Mouse (Mus musculus) forebrain, embryonic 15.5 days (tissue): ENCODE results near the gene Pard3. TPM values are rescaled to one million over a fixed set of nuclear protein-coding genes. Genes with fewer than 3 reads are reported as not detected.
A peak's percentile ranks its signal among the peaks of the same experiment; 100 is the strongest.

ENCODE experiments used
- ATAC-seq: fragments of 200-750 bp; cut with Nextera tagmentation; replicated peaks from 2 replicates; pipeline ENCODE4 v1.8.0; 2017; ENCODE audit warnings: mild to moderate bottlenecking, moderate TSS enrichment, moderate library complexity
- H3K27ac ChIP-seq: fragments of 300-500 bp; sonication (generic); replicated peaks from 2 replicates; pipeline ENCODE4 v1.5.1; 2015; ENCODE audit warnings: mild to moderate bottlenecking, inconsistent platforms
- H3K27me3 ChIP-seq: fragments of 300-500 bp; sonication (generic); 2 replicates; pipeline ENCODE4 v1.6.1; 2015; ENCODE audit warnings: inconsistent platforms
- H3K36me3 ChIP-seq: fragments of 300-500 bp; sonication (generic); 2 replicates; pipeline ENCODE4 v1.6.1; 2015; ENCODE audit warnings: mild to moderate bottlenecking, inconsistent platforms
- H3K4me1 ChIP-seq: fragments of 300-500 bp; sonication (generic); 2 replicates; pipeline ENCODE4 v1.6.1; 2015; ENCODE audit warnings: inconsistent platforms
- H3K4me2 ChIP-seq: fragments of 300-500 bp; sonication (generic); replicated peaks from 2 replicates; pipeline ENCODE4 v1.6.1; 2015; ENCODE audit warnings: mild to moderate bottlenecking, inconsistent platforms
- H3K4me3 ChIP-seq: fragments of 300-500 bp; sonication (generic); 2 replicates; pipeline ENCODE4 v1.5.1; 2015; ENCODE audit warnings: mild to moderate bottlenecking, inconsistent platforms
- H3K9ac ChIP-seq: fragments of 300-500 bp; sonication (generic); replicated peaks from 2 replicates; pipeline ENCODE4 v1.6.1; 2015; ENCODE audit warnings: mild to moderate bottlenecking, inconsistent platforms
- H3K9me3 ChIP-seq: fragments of 300-500 bp; sonication (generic); 2 replicates; pipeline ENCODE4 v1.6.1; 2016; ENCODE audit warnings: inconsistent platforms
- WGBS: fragments of 180-500 bp; shearing (Covaris S2); methylation state at CpG from one replicate; pipeline ENCODE4 v1.1.7; 2015; ENCODE audit warnings: mixed read lengths; 5-methylcytosine and 5-hydroxymethylcytosine counted together
- polyA plus RNA-seq: library from polyadenylated mRNA; unstranded; fragments of >200 nt; fragmentation: Nextera tagmentation; extraction: Ambion mirVana; gene quantifications from 2 replicates; pipeline ENCODE4 v1.2.1, GENCODE M21; 2015

Gene Pard3
- polyA plus RNA-seq, 1 experiment from 2014 or later, result 18.6 TPM

DNA sequence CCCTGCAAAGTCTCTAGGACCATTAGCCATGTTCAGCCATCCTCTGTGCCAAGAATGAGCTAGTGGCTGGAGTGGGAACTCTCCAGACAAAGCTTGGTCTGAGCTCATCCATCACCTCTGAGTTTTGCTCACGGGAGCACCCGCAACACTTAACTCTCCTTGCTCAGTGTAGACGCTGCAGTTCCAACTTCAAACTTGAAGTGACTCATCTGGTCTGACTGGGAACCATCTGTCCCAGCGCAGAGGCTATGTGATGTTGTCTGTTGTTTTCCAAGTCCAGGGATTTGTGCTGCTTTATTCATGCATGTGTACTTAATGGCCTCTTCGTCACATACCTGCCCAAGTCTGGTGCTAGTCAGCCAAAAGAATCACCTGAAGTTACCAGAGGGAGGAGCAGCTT lies 505.5 kb downstream of the Pard3 start:
- no peaks in the 10 kb centered on the region for H3K9me3 ChIP-seq
- H3K4me1 ChIP-seq, result peaks cover 13% of the 10 kb centered on the region
- no peak overlapping the region for H3K9ac ChIP-seq
- WGBS, result 74% methylated on average over 5 of the region's 5 CpGs
- no peak overlapping the region for H3K27ac ChIP-seq
- no peak overlapping the region for H3K4me2 ChIP-seq
- H3K4me3 ChIP-seq, result no peak overlapping the region
- no peaks in the 10 kb centered on the region for H3K36me3 ChIP-seq
- no peaks in the 10 kb centered on the region for H3K27me3 ChIP-seq
- ATAC-seq, result no peak

DNA sequence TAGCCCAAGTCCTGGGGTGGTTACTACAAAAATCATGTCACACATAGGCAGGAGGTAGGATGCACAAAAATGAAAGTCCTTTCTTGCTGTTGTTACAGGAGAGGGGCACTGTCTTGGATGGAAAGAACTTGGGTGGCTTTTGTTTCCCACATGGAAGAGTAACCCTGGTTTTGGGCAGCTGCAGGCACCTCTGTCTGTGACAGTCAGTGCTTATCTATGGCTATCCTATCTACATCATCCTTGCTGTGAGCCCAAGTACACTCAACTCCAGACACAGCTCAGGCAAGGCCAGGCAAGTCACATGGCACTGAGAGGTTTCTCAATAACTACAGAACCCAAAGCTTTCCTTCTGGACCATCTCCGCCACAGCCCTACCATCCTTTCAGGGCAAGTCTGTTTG lies 506.8 kb downstream of the Pard3 start:
- Histone ChIP-seq H3K27me3 (no peaks in the 10 kb centered on the region), H3K27ac (no peak overlapping the region), H3K9me3 (no peaks in the 10 kb centered on the region), H3K4me3 (no peak overlapping the region), H3K4me2 (no peak overlapping the region), H3K4me1 (peaks cover 13% of the 10 kb centered on the region), H3K36me3 (no peaks in the 10 kb centered on the region), H3K9ac (no peak overlapping the region)
- WGBS, result 88% methylated on average over 1 of the region's 1 CpGs
- ATAC-seq, result no peak

DNA sequence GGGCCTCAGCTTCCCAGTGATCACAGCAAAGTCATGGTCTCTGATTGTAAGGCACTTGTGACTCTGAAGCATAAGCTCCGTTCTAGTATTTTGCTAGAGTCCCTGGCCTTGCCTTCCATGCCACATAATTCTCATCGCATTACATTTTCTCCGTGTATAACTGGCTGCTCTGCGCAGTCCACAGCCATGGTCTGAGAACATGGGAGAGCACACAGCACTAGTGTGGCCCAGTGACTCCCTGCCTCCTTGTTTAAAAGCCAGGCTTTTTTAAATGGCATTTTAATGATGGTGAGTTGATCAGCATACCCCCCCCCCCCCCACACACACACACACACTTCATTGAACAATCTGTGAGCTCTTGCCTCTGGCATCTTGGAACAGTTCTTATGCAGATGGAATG lies 508.8 kb downstream of the Pard3 start:
- no peaks in the 10 kb centered on the region for H3K9me3 ChIP-seq
- peak; percentile 57; the same call in 1 of the 2 replicates for ATAC-seq
- no peaks in the 10 kb centered on the region for H3K36me3 ChIP-seq
- H3K9ac ChIP-seq, result no peak overlapping the region
- peak overlapping the region; percentile 58 for H3K27ac ChIP-seq
- no peaks in the 10 kb centered on the region for H3K27me3 ChIP-seq
- H3K4me1 ChIP-seq, result peaks cover 17% of the 10 kb centered on the region
- no peak overlapping the region for H3K4me3 ChIP-seq
- WGBS, result 69% methylated on average over 4 of the region's 4 CpGs
- H3K4me2 ChIP-seq, result no peak overlapping the region

DNA sequence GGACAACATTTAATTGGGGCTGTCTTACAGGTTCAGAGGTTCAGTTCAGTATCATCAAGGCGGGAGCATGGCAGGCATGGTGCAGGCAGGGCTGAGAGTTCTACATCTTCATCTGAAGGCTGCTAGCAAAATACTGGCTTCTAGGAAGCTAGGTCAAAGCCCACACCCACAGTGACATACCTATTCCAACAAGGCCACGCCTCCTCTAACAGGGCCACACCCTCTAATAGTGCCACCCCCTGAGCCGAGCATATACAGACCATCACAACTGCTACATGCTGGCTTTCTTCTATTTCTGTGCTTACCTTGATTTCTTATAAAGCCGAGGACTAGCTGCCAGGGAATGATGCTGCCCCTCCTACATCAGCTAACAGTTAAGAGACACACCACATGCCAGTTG lies 513.0 kb downstream of the Pard3 start:
- Histone ChIP-seq H3K9me3 (no peaks in the 10 kb centered on the region), H3K9ac (no peak overlapping the region), H3K4me2 (no peak overlapping the region), H3K36me3 (no peaks in the 10 kb centered on the region), H3K27me3 (no peaks in the 10 kb centered on the region), H3K4me1 (peaks cover 17% of the 10 kb centered on the region), H3K4me3 (no peak overlapping the region), H3K27ac (no peak overlapping the region)
- ATAC-seq, result no peak
- WGBS, result 91% methylated on average over 4 of the region's 4 CpGs

DNA sequence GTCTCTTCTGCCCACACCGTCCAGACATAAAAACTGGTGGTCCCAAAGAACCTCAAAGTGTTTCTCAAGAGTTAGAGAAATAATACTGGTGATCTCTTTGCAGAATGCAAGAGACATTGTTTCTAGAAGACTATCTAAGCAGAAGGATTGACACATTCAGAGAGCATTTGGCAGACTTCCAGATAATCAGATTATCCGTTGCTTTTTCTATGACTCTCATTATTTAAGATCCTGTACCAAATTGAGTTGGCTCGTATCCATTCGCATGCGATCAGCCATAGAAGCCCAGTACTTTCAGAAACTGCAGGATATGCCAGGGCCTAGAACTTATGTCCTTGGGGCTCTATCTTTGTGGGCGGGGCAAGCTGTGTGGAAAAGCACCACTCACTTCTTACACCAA lies 514.0 kb downstream of the Pard3 start:
- ATAC-seq, result no peak
- H3K4me2 ChIP-seq, result no peak overlapping the region
- H3K4me1 ChIP-seq, result peaks cover 13% of the 10 kb centered on the region
- no peaks in the 10 kb centered on the region for H3K27me3 ChIP-seq
- H3K36me3 ChIP-seq, result no peaks in the 10 kb centered on the region
- H3K9me3 ChIP-seq, result no peaks in the 10 kb centered on the region
- H3K9ac ChIP-seq, result no peak overlapping the region
- H3K27ac ChIP-seq, result no peak overlapping the region; the same call in 1 of the 2 replicates
- no peak overlapping the region for H3K4me3 ChIP-seq
- WGBS, result 25% methylated on average over 6 of the region's 6 CpGs

DNA sequence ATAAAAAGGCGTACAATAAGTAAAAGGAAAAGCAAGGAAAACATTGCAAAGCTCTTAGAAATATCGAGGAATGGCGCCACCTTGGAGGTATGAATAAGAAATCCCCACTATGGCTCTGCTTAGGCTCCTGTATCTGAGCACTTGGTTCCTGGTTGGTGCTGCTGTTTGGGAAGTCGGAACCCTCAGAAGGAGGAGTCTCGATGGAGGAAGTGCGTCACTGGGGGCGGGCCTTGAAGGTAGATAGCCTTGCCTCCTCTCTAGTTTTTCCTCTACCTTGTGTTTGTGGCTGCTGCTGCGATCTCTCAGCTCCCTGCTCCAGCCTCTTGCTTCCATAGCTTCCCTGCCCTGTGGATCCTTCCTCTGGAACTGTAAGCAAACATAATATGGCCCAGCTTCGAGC lies 515.7 kb downstream of the Pard3 start:
- Histone ChIP-seq H3K27ac (no peak overlapping the region), H3K36me3 (no peaks in the 10 kb centered on the region), H3K9me3 (no peaks in the 10 kb centered on the region), H3K4me2 (no peak overlapping the region), H3K4me1 (peaks cover 19% of the 10 kb centered on the region), H3K9ac (no peak overlapping the region), H3K27me3 (no peaks in the 10 kb centered on the region), H3K4me3 (no peak overlapping the region)
- WGBS, result 94% methylated on average over 9 of the region's 9 CpGs
- no peak for ATAC-seq

DNA sequence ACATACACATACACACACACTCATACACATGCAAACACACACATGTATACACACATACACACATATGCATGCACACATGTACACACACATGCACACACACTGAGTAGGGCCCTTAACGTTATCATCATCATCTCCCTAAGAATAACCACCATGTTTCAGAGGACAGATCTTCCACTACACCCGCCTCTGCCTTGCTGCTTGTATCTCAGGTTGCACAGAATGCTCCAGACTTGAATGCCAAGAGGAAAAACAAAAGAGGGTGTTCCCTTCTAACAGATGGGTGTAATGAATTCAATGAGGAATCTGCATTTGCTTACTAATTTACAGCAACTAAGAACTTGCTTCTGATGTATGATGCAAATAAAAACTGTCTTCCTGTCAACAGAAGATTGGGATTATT lies 519.7 kb downstream of the Pard3 start:
- 61% methylated on average over 2 of the region's 2 CpGs for WGBS
- no peaks in the 10 kb centered on the region for H3K36me3 ChIP-seq
- no peak overlapping the region for H3K9ac ChIP-seq
- H3K27ac ChIP-seq, result peak overlapping the region; percentile 7; the same call in 1 of the 2 replicates
- H3K4me3 ChIP-seq, result no peak overlapping the region
- H3K27me3 ChIP-seq, result no peaks in the 10 kb centered on the region
- H3K9me3 ChIP-seq, result no peaks in the 10 kb centered on the region
- no peak overlapping the region for H3K4me2 ChIP-seq
- ATAC-seq, result no peak; the same call in 1 of the 2 replicates
- H3K4me1 ChIP-seq, result peaks cover 8% of the 10 kb centered on the region; the same call in 1 of the 2 replicates

DNA sequence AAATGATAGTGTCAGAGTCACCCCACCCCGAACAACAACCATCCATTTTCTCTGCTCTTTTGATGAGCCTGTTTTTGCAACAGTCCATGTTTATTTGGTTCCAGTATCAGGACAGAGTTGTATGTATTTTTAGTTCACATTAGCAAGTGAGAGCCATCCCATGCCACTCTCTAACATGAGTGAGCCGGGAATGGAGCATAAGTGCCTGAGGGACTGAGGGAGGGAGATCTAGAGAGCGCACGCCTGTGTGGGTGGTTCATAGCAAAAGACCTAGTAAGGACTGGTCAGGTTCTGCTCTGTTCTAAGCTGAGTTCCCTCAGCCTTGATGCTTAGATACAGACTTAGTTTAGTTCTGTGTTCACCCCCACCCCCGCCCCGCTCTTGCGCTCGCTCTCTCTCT lies 521.9 kb downstream of the Pard3 start:
- no peak overlapping the region for H3K27ac ChIP-seq
- no peaks in the 10 kb centered on the region for H3K36me3 ChIP-seq
- 94% methylated on average over 8 of the region's 8 CpGs for WGBS
- H3K9ac ChIP-seq, result no peak overlapping the region
- H3K4me1 ChIP-seq, result peaks cover 14% of the 10 kb centered on the region
- no peak for ATAC-seq
- H3K9me3 ChIP-seq, result no peaks in the 10 kb centered on the region
- H3K4me3 ChIP-seq, result no peak overlapping the region
- no peaks in the 10 kb centered on the region for H3K27me3 ChIP-seq
- no peak overlapping the region for H3K4me2 ChIP-seq

DNA sequence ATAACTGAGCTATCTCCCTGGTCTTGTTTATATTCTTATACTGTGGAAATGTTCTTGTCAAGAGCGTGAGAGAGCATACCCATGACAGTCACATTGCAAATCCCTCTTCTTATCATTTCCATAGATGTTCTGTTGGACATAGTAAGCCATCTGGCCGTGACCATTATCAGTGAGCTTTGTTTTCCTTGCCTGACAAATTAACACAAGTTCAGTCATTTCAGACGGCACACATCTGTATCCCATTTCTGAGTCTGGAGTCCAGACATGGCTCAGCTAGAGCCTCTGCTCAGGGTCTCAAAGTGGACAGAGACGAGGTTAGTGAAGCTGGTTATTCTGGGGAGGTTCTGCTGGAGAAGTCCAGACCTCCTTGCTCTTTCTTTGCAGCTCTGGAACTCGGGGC lies 523.0 kb downstream of the Pard3 start:
- 82% methylated on average over 5 of the region's 5 CpGs for WGBS

DNA sequence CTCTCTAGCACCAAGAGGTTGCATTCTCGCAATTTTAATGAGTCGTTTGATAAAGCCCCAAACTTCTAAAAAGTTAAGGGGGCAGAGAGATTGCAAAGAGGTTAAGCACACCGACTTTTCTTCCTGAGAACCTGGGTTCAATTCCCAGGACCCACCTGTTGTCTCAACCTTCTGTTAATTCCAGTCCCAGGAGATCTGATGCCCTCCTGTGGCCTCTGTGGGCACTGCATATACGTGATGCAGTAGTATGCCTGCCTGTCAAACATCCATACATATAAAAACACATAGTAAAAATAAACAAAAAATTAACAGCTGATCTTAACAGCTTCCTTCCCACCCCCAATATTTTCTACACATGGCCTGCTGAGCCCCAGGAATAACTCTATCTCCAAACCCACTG lies 524.6 kb downstream of the Pard3 start:
- no peaks in the 10 kb centered on the region for H3K9me3 ChIP-seq
- H3K4me1 ChIP-seq, result peaks cover 18% of the 10 kb centered on the region
- WGBS, result 74% methylated on average over 4 of the region's 4 CpGs
- H3K4me3 ChIP-seq, result no peak overlapping the region
- no peaks in the 10 kb centered on the region for H3K27me3 ChIP-seq
- no peak for ATAC-seq
- H3K27ac ChIP-seq, result no peak overlapping the region
- no peaks in the 10 kb centered on the region for H3K36me3 ChIP-seq
- no peak overlapping the region for H3K4me2 ChIP-seq
- no peak overlapping the region for H3K9ac ChIP-seq

More for the DNA sequence above, 523.0 kb downstream of the Pard3 start:
- Histone ChIP-seq H3K4me1 (peaks cover 19% of the 10 kb centered on the region), H3K4me3 (no peak overlapping the region), H3K9ac (no peak overlapping the region), H3K9me3 (no peaks in the 10 kb centered on the region), H3K27me3 (no peaks in the 10 kb centered on the region), H3K36me3 (no peaks in the 10 kb centered on the region), H3K27ac (no peak overlapping the region), H3K4me2 (no peak overlapping the region)
- no peak for ATAC-seq

DNA sequence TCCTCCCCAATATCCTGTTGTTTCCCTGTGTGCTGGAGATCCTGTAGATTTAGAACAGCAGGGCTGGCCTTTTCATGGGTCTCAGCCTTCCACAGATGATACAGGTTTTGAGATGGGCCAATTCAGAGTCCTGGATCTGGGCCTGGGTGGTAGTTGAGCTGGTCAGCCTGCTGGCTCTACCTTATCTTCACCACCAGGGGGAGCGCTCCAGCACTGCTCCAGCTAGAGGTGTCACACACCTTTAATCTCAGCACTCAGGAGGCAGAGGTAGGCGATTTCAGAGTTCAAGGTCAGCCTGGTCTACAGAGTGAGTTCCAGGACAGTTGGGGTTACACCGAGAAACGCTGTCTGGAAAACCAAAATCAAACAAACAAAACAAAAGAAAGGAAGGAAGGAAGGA lies 525.6 kb downstream of the Pard3 start:
- no peak for ATAC-seq
- no peaks in the 10 kb centered on the region for H3K27me3 ChIP-seq
- H3K4me1 ChIP-seq, result peaks cover 11% of the 10 kb centered on the region
- H3K9ac ChIP-seq, result no peak overlapping the region
- H3K36me3 ChIP-seq, result no peaks in the 10 kb centered on the region
- H3K27ac ChIP-seq, result no peak overlapping the region
- H3K9me3 ChIP-seq, result no peaks in the 10 kb centered on the region
- H3K4me3 ChIP-seq, result no peak overlapping the region
- H3K4me2 ChIP-seq, result no peak overlapping the region
- WGBS, result 52% methylated on average over 4 of the region's 4 CpGs

DNA sequence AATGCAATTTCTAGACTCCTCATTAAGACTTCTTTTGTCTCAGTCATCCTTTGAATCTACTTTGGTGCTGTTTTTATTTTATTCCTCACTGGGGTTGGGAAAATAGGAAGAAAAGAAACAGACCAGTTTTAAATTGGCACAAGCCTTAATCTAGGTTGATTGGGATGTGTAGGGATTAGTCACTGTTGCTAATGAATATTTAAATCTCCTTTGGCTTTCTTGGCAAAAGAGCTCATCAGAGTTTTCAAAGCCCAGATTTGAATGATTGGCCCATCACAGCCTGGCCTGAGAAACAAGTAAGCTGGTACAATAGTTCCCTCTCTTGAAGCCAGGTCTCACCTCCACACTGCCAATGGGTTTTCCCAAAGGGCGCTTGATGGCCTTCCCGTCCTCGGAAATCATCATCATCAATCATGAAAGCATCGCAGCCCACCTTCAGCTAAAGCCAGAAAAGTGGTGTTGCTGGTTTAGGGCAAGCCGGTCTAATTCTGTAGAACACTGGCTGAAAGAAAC lies 527.0 kb downstream of the Pard3 start:
- 29% methylated on average over 5 of the region's 5 CpGs for WGBS
- peak; percentile 58; the same call in 1 of the 2 replicates for ATAC-seq

More for the DNA sequence above, 527.0 kb downstream of the Pard3 start:
- Histone ChIP-seq H3K4me1 (peaks cover 11% of the 10 kb centered on the region), H3K9me3 (no peaks in the 10 kb centered on the region), H3K9ac (no peak overlapping the region), H3K36me3 (no peaks in the 10 kb centered on the region), H3K4me2 (no peak overlapping the region), H3K27me3 (no peaks in the 10 kb centered on the region), H3K4me3 (no peak overlapping the region), H3K27ac (peak overlapping the region; percentile 13; the same call in 1 of the 2 replicates)
